Mouse (Mus musculus) myocyte (in vitro differentiated cells): ENCODE results near the gene Dnajc5.

Source experiments
- E2F4 ChIP-seq: IDR thresholded peaks from one replicate; pipeline ENCODE4 v1.6.1; 2011; ENCODE audit warnings: mild to moderate bottlenecking, control low read depth, moderate library complexity; ENCODE audit not compliant: insufficient read depth
- POLR2A ChIP-seq: IDR thresholded peaks from one replicate; pipeline ENCODE4 v1.6.1; 2011; ENCODE audit warnings: low read depth, mild to moderate bottlenecking, control low read depth, moderate library complexity; ENCODE audit not compliant: insufficient read length

DNA sequence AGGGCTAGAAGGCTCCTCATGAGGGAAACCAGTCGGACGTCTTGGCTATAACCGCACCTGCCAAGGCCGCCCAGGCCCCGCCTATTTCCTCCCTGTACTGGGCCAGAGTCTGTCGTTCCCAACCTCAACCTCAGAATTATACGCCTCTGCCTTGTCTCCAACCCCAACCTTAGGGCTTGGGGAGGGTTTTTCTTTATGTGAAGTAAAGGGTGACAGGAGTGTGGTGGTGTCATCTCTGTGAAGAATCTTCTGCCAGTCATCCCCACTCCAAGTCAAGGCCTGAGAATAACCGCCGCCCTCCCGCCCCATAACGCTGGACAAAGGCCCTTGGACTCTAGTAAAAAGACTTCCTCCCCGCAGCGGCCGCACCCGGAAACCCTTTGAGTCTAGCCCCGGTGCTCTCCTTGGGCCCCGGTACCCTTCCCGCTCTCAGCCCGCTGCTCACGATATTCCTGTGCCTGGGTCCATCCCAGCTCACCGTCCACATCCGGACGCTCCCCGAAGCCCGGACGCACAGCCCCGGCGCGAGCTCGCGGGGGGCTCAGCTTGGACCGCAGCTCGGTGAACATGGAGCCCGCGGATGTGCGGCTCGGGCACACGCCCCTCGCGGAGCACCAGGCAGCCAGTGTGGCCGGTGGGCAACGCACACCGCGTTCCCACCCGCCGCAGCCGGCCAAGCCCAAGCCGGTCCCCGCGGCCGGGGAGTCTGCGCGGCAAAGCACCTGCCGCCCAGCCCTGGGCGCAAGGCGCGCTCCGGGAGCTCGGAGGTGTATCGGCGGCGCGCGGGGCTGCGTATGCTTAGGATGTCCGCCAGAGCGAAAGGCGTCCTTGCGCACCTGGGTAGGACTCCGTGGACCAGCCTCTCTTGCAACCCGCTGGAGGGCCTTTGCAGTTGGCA is 78.4 kb downstream of the Dnajc5 start, which contains the start of gene Samd10:
- no peak for TF ChIP-seq E2F4
- TF ChIP-seq POLR2A: no peak
